Mouse (Mus musculus) embryonic facial prominence, embryonic 14.5 days (tissue): ENCODE measurements at regions not wholly inside any gene's neighbourhood (a gene's known extent, or its start where the extent isn't known, plus 50 kb on each side); places are given as distances from the start of the nearest gene placed in this dataset.

ENCODE experiments used
- ATAC-seq: fragments of 200-750 bp; cut with Nextera tagmentation; 2 replicates; pipeline ENCODE4 v1.8.0; 2017; ENCODE audit warnings: low read depth, moderate number of reproducible peaks, moderate TSS enrichment
- DNase-seq: peaks from one replicate; pipeline ENCODE4 v3.0.0-alpha.2; 2015; ENCODE audit warnings: low spot score
- H3K27ac ChIP-seq: fragments of 300-500 bp; sonication (generic); replicated peaks from 2 replicates; pipeline ENCODE4 v1.5.1; 2014; ENCODE audit warnings: low read depth, mild to moderate bottlenecking, low read length, moderate library complexity
- H3K27me3 ChIP-seq: fragments of 300-500 bp; sonication (generic); replicated peaks from 2 replicates; pipeline ENCODE4 v1.6.1; 2014; ENCODE audit warnings: low read length; ENCODE audit not compliant: control insufficient read depth, insufficient read depth
- H3K36me3 ChIP-seq: fragments of 300-500 bp; sonication (generic); 2 replicates; pipeline ENCODE4 v1.6.1; 2014; ENCODE audit warnings: low read length, mixed read lengths; ENCODE audit not compliant: control insufficient read depth, insufficient read depth
- H3K4me1 ChIP-seq: fragments of 300-500 bp; sonication (generic); 2 replicates; pipeline ENCODE4 v1.6.1; 2014; ENCODE audit warnings: antibody characterized with exemption, low read length; ENCODE audit not compliant: control insufficient read depth, insufficient read depth
- H3K4me2 ChIP-seq: fragments of 300-500 bp; sonication (generic); 2 replicates; pipeline ENCODE4 v1.6.1; 2014; ENCODE audit warnings: low read depth, mild to moderate bottlenecking, low read length, moderate library complexity, mixed read lengths
- H3K4me3 ChIP-seq: fragments of 300-500 bp; sonication (generic); 2 replicates; pipeline ENCODE4 v1.5.1; 2014; ENCODE audit warnings: low read depth, mild to moderate bottlenecking, low read length
- H3K9ac ChIP-seq: fragments of 300-500 bp; sonication (generic); 2 replicates; pipeline ENCODE4 v1.6.1; 2014; ENCODE audit warnings: low read depth, mild to moderate bottlenecking, low read length, moderate library complexity, mixed read lengths
- H3K9me3 ChIP-seq: fragments of 300-500 bp; sonication (generic); 2 replicates; pipeline ENCODE4 v1.6.1; 2016; ENCODE audit warnings: low read length; ENCODE audit not compliant: control insufficient read depth
- WGBS: fragments of 180-500 bp; shearing (Covaris S2); extraction: QIAGEN DNeasy Blood & Tissue Kit; methylation state at CpG from one replicate; pipeline ENCODE4 v1.1.7; 2014; 5-methylcytosine and 5-hydroxymethylcytosine counted together

GRCm38 (mm10) chr14:99520343-99520742 is 221.9 kb downstream of the Klf5 start:
- no peak for ATAC-seq
- H3K9ac ChIP-seq: no peak overlapping the region
- no peaks in the 10 kb centered on the region for H3K27me3 ChIP-seq
- no peak overlapping the region for H3K4me2 ChIP-seq
- no peak overlapping the region for H3K27ac ChIP-seq
- no peak overlapping the region for H3K4me3 ChIP-seq
- WGBS: 68% methylated on average over 6 of the region's 6 CpGs
- H3K36me3 ChIP-seq: no peaks in the 10 kb centered on the region
- no peak for DNase-seq
- H3K9me3 ChIP-seq: no peaks in the 10 kb centered on the region
- H3K4me1 ChIP-seq: no peaks in the 10 kb centered on the region

GRCm38 (mm10) chr14:99521954-99522523 is 223.5 kb downstream of the Klf5 start:
- no peak overlapping the region for H3K9ac ChIP-seq
- 78% methylated on average over 13 of the region's 13 CpGs for WGBS
- ATAC-seq: no peak
- no peak for DNase-seq
- no peak overlapping the region for H3K4me3 ChIP-seq
- H3K9me3 ChIP-seq: no peaks in the 10 kb centered on the region
- H3K4me1 ChIP-seq: no peaks in the 10 kb centered on the region
- H3K36me3 ChIP-seq: no peaks in the 10 kb centered on the region
- H3K27me3 ChIP-seq: no peaks in the 10 kb centered on the region
- no peak overlapping the region for H3K4me2 ChIP-seq
- H3K27ac ChIP-seq: no peak overlapping the region

GRCm38 (mm10) chr14:99535781-99536180 is 237.3 kb downstream of the Klf5 start:
- no peak overlapping the region for H3K4me3 ChIP-seq
- no peaks in the 10 kb centered on the region for H3K9me3 ChIP-seq
- no peaks in the 10 kb centered on the region for H3K27me3 ChIP-seq
- ATAC-seq (no peak), DNase-seq (no peak)
- no peak overlapping the region for H3K9ac ChIP-seq
- no peak overlapping the region for H3K4me2 ChIP-seq
- 88% methylated on average over 6 of the region's 6 CpGs for WGBS
- H3K4me1 ChIP-seq: no peaks in the 10 kb centered on the region
- H3K27ac ChIP-seq: no peak overlapping the region
- H3K36me3 ChIP-seq: no peaks in the 10 kb centered on the region

DNA sequence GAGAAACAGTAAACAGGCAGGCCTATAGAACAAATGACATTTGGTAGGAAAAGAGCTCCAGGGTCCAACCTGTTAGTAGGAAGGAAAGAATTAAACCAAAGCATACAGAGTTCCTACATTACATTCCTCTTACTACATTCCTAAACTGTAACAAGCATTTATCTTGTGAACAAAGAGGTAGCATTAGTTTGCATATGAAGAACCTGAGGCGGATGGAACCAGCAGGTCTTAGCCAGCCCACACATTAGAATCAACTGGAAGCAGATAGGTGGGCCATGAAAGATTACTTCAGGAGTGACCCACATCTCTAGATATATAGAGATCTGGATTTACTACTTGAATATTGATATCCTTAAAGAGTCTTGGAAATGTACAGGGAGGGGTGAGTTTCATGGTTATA is 238.8 kb downstream of the Klf5 start:
- Histone ChIP-seq H3K4me1 (no peaks in the 10 kb centered on the region), H3K9me3 (no peaks in the 10 kb centered on the region), H3K4me2 (no peak overlapping the region), H3K4me3 (no peak overlapping the region), H3K27me3 (no peaks in the 10 kb centered on the region), H3K27ac (no peak overlapping the region), H3K9ac (no peak overlapping the region), H3K36me3 (no peaks in the 10 kb centered on the region)
- ATAC-seq: no peak
- WGBS: 85% methylated on average over 1 of the region's 1 CpGs
- no peak for DNase-seq

GRCm38 (mm10) chr14:99541716-99542115 is 243.2 kb downstream of the Klf5 start:
- no peak overlapping the region for H3K4me3 ChIP-seq
- H3K27me3 ChIP-seq: no peaks in the 10 kb centered on the region
- no peak for DNase-seq
- no peak overlapping the region for H3K4me2 ChIP-seq
- no peaks in the 10 kb centered on the region for H3K4me1 ChIP-seq
- H3K9ac ChIP-seq: no peak overlapping the region
- no peak for ATAC-seq
- H3K27ac ChIP-seq: no peak overlapping the region
- H3K9me3 ChIP-seq: no peaks in the 10 kb centered on the region
- no peaks in the 10 kb centered on the region for H3K36me3 ChIP-seq

- DNase-seq (no peak), ATAC-seq (no peak)
- no peaks in the 10 kb centered on the region for H3K4me1 ChIP-seq
- no peak overlapping the region for H3K27ac ChIP-seq
- no peak overlapping the region for H3K4me2 ChIP-seq
- no peaks in the 10 kb centered on the region for H3K9me3 ChIP-seq
- no peaks in the 10 kb centered on the region for H3K27me3 ChIP-seq
- 89% methylated on average over 6 of the region's 6 CpGs for WGBS
- H3K4me3 ChIP-seq: no peak overlapping the region
- H3K9ac ChIP-seq: no peak overlapping the region
- H3K36me3 ChIP-seq: no peaks in the 10 kb centered on the region
Measured at GRCm38 (mm10) chr14:99547931-99548330, 249.4 kb downstream of the Klf5 start.

GRCm38 (mm10) chr14:99548363-99549248 is 250.1 kb downstream of the Klf5 start:
- ATAC-seq: no peak
- no peaks in the 10 kb centered on the region for H3K27me3 ChIP-seq
- 76% methylated on average over 14 of the region's 14 CpGs for WGBS

DNA sequence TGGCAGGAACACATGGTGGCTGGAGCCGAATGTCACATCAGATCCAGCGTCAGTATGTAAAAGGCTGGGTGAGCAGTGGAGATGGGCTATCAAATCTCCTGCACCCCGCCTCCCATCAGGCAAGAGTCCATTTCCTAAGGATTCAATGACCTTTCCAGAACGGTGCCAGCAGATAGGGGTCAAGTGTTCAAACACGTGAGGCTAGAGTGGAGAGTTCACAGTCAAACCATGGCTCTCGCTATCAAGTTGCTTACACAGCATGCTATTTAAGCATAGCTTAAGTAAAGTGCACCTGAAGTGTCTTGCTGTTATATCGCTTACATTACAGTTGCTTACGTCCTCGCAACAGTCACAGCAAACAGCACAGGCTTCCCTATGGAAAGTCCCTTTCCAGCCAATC is 265.5 kb downstream of the Klf5 start:
- Histone ChIP-seq H3K27me3 (no peaks in the 10 kb centered on the region), H3K9ac (no peak overlapping the region), H3K36me3 (no peaks in the 10 kb centered on the region), H3K9me3 (peaks cover 5% of the 10 kb centered on the region; the same call in 1 of the 2 replicates), H3K4me2 (no peak overlapping the region), H3K4me1 (no peaks in the 10 kb centered on the region), H3K27ac (no peak overlapping the region), H3K4me3 (no peak overlapping the region)
- 70% methylated on average over 9 of the region's 9 CpGs for whole genome bisulfite sequencing
- DNase-seq (no peak), ATAC-seq (no peak)

More at GRCm38 (mm10) chr14:99548363-99549248, 250.1 kb downstream of the Klf5 start:
- Histone ChIP-seq H3K36me3 (no peaks in the 10 kb centered on the region), H3K4me1 (no peaks in the 10 kb centered on the region), H3K27ac (no peak overlapping the region), H3K4me2 (no peak overlapping the region), H3K9ac (no peak overlapping the region), H3K4me3 (no peak overlapping the region), H3K9me3 (no peaks in the 10 kb centered on the region)
- DNase-seq: no peak

DNA sequence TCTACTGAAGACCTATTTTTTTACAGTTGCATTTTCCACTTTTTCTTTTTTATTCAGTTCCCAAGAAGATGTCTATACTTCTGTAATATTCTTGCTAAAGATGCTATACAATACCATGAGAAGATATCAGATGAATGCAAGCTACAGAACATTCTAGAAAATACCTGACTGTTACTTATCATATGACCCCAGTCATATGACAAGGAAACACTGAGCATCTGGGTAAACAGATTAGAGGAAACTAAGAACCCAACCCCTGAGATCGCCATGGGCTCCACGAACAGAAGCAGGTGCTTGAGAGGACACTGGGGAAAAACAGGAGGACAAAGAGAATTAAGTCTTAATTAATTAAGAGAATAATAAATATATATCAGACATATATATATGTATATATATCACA is 275.7 kb downstream of the Klf5 start:
- 81% methylated on average over 2 of the region's 2 CpGs for WGBS
- H3K4me3 ChIP-seq: no peak overlapping the region
- no peak for ATAC-seq

More for the DNA sequence above, 275.7 kb downstream of the Klf5 start:
- no peak overlapping the region for H3K9ac ChIP-seq
- no peak for DNase-seq
- H3K27me3 ChIP-seq: no peaks in the 10 kb centered on the region
- peaks cover 7% of the 10 kb centered on the region for H3K4me1 ChIP-seq
- no peaks in the 10 kb centered on the region for H3K9me3 ChIP-seq
- H3K27ac ChIP-seq: no peak overlapping the region
- H3K4me2 ChIP-seq: no peak overlapping the region
- no peaks in the 10 kb centered on the region for H3K36me3 ChIP-seq
